Mouse (Mus musculus): ENCODE measurements around the gene Sp7.

DNA sequence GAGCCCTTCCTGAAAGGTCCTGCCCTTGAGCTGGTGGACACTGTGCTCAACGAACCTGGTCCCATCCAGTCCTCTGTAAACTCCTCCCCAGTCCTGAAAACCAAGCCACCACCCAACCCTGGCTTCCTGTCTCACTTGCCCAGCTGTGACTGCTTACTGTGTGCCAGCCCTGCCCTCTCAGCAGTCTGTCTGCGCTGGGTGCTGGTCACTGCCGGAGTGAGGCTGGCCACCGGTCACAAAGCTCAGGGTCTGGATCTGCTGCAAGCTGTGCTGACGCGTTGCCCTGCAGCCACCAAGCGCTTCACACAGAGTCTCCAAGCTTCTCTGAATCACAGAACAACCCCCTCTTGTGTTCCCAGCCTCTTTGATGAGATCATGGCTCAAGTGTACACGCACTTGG lies 51.7 kb downstream of the Sp7 start:
- TF ChIP-seq CTCF (IDR thresholded peaks at IDR 0.05 in 2 of 3, conservative IDR thresholded peaks at IDR 0.05 in 1 of 3; ENCODE audit: control insufficient read depth in 1 of 3, insufficient read depth in 1 of 3, low read depth in 2 of 3, low read length in 3 of 3, poor library complexity in 1 of 3, severe bottlenecking in 1 of 3) (no peak), CHD1 (IDR thresholded peaks at IDR 0.05; ENCODE audit: low read depth, low read length) (no peak), MAX (IDR thresholded peaks at IDR 0.05; ENCODE audit: low read length) (no peak), POLR2AphosphoS5 (IDR thresholded peaks at IDR 0.05; ENCODE audit: borderline replicate concordance, low read depth, low read length) (no peak), CHD2 (IDR thresholded peaks at IDR 0.05; ENCODE audit: low read length) (no peak), POLR2AphosphoS2 (IDR thresholded peaks at IDR 0.05; ENCODE audit: low read length) (no peak), POLR2A (IDR thresholded peaks at IDR 0.05; ENCODE audit: control insufficient read depth in 1 of 2, insufficient read depth in 1 of 2, low read depth in 1 of 2, low read length in 2 of 2, poor library complexity in 1 of 2) (no peak), TAL1 (IDR thresholded peaks at IDR 0.05; ENCODE audit: low read length) (no peak), KAT2A (conservative IDR thresholded peaks at IDR 0.05; ENCODE audit: low read depth, low read length) (no peak), UBTF (IDR thresholded peaks at IDR 0.05; ENCODE audit: borderline replicate concordance, insufficient read depth, low read depth, low read length) (no peak), NELFE (IDR thresholded peaks at IDR 0.05; ENCODE audit: low read depth, low read length) (no peak), EP300 (IDR thresholded peaks at IDR 0.05; ENCODE audit: low read depth in 1 of 2, low read length in 2 of 2) (no peak)

Data from MEL (cell line).